Mouse (Mus musculus) neural tube, embryonic 15.5 days (tissue): ENCODE measurements around the gene Aim2. TPM values are rescaled to one million over a fixed set of nuclear protein-coding genes. Genes with fewer than 3 reads are reported as not detected.

Experiments used
- ATAC-seq: fragments of 200-750 bp; cut with Nextera tagmentation; 2 replicates; pipeline ENCODE4 v1.8.0; 2017; ENCODE audit warnings: mild to moderate bottlenecking, moderate TSS enrichment, moderate library complexity; ENCODE audit not compliant: low FRiP score
- H3K27ac ChIP-seq: fragments of 300-500 bp; sonication (generic); replicated peaks from 2 replicates; pipeline ENCODE4 v1.5.1; 2015; ENCODE audit warnings: mild to moderate bottlenecking, inconsistent platforms
- H3K27me3 ChIP-seq: fragments of 300-500 bp; sonication (generic); replicated peaks from 2 replicates; pipeline ENCODE4 v1.6.1; 2015; ENCODE audit warnings: inconsistent platforms
- H3K36me3 ChIP-seq: fragments of 300-500 bp; sonication (generic); 2 replicates; pipeline ENCODE4 v1.6.1; 2015; ENCODE audit warnings: inconsistent platforms
- H3K4me1 ChIP-seq: fragments of 300-500 bp; sonication (generic); 2 replicates; pipeline ENCODE4 v1.6.1; 2015; ENCODE audit warnings: inconsistent platforms
- H3K4me2 ChIP-seq: fragments of 300-500 bp; sonication (generic); 2 replicates; pipeline ENCODE4 v1.6.1; 2015; ENCODE audit warnings: inconsistent platforms, mild to moderate bottlenecking, moderate library complexity
- H3K4me3 ChIP-seq: fragments of 300-500 bp; sonication (generic); replicated peaks from 2 replicates; pipeline ENCODE4 v1.5.1; 2015; ENCODE audit warnings: mild to moderate bottlenecking, inconsistent platforms
- H3K9ac ChIP-seq: fragments of 300-500 bp; sonication (generic); replicated peaks from 2 replicates; pipeline ENCODE4 v1.6.1; 2015; ENCODE audit warnings: mild to moderate bottlenecking, inconsistent platforms
- H3K9me3 ChIP-seq: fragments of 300-500 bp; sonication (generic); replicated peaks from 2 replicates; pipeline ENCODE4 v1.6.1; 2016; ENCODE audit warnings: inconsistent platforms
- WGBS: fragments of 180-500 bp; shearing (Covaris S2); methylation state at CpG from one replicate; pipeline ENCODE4 v1.1.7; 2015; ENCODE audit warnings: mixed read lengths; 5-methylcytosine and 5-hydroxymethylcytosine counted together
- polyA plus RNA-seq: library from polyadenylated mRNA; unstranded; fragments of >200 nt; fragmentation: Nextera tagmentation; extraction: Ambion mirVana; gene quantifications from 2 replicates; pipeline ENCODE4 v1.2.1, GENCODE M21; 2015

Gene Aim2
- polyA plus RNA-seq, 1 experiment from 2014 or later = 2.2 TPM

- peaks cover 24% of the 10 kb centered on the region for H3K36me3 ChIP-seq
- no peak overlapping the region for H3K4me3 ChIP-seq
- H3K27ac ChIP-seq = no peak overlapping the region
- H3K9ac ChIP-seq = no peak overlapping the region
- no peak overlapping the region for H3K4me2 ChIP-seq
- ATAC-seq = no peak
- H3K27me3 ChIP-seq = no peaks in the 10 kb centered on the region
- peaks cover 18% of the 10 kb centered on the region for H3K4me1 ChIP-seq
- 67% methylated on average over 5 of the region's 5 CpGs for WGBS
- H3K9me3 ChIP-seq = no peaks in the 10 kb centered on the region
These were observed 1.5 kb upstream of the Aim2 start for GRCm38 (mm10) chr1:173349192-173349591.

GRCm38 (mm10) chr1:173349946-173350345 is 733 bp upstream of the Aim2 start:
- Histone ChIP-seq H3K4me3 (no peak overlapping the region; the same call in 1 of the 2 replicates), H3K9me3 (no peaks in the 10 kb centered on the region), H3K36me3 (peaks cover 21% of the 10 kb centered on the region), H3K27ac (no peak overlapping the region), H3K9ac (no peak overlapping the region), H3K4me2 (peak overlapping the region; percentile 43), H3K4me1 (peaks cover 15% of the 10 kb centered on the region), H3K27me3 (no peaks in the 10 kb centered on the region)
- peak; percentile 56; the same call in 1 of the 2 replicates for ATAC-seq
- WGBS = 7% methylated on average over 6 of the region's 6 CpGs

- 83% methylated on average over 7 of the region's 7 CpGs for WGBS
- no peak overlapping the region for H3K27ac ChIP-seq
- H3K9me3 ChIP-seq = no peaks in the 10 kb centered on the region
- H3K9ac ChIP-seq = no peak overlapping the region
- no peaks in the 10 kb centered on the region for H3K27me3 ChIP-seq
- peaks cover 6% of the 10 kb centered on the region for H3K36me3 ChIP-seq
- no peak overlapping the region for H3K4me2 ChIP-seq
- H3K4me1 ChIP-seq = peaks cover 30% of the 10 kb centered on the region
- ATAC-seq = no peak
- no peak overlapping the region for H3K4me3 ChIP-seq
These were observed 4.6 kb downstream of the Aim2 start for GRCm38 (mm10) chr1:173355107-173355846.

GRCm38 (mm10) chr1:173356699-173357098 is 6.0 kb downstream of the Aim2 start:
- no peak overlapping the region for H3K4me3 ChIP-seq
- H3K4me1 ChIP-seq = peaks cover 29% of the 10 kb centered on the region
- 89% methylated on average over 2 of the region's 2 CpGs for WGBS
- no peak for ATAC-seq
- peaks cover 6% of the 10 kb centered on the region for H3K36me3 ChIP-seq
- H3K27ac ChIP-seq = no peak overlapping the region
- H3K9me3 ChIP-seq = no peaks in the 10 kb centered on the region
- H3K27me3 ChIP-seq = no peaks in the 10 kb centered on the region
- no peak overlapping the region for H3K4me2 ChIP-seq
- no peak overlapping the region for H3K9ac ChIP-seq

DNA sequence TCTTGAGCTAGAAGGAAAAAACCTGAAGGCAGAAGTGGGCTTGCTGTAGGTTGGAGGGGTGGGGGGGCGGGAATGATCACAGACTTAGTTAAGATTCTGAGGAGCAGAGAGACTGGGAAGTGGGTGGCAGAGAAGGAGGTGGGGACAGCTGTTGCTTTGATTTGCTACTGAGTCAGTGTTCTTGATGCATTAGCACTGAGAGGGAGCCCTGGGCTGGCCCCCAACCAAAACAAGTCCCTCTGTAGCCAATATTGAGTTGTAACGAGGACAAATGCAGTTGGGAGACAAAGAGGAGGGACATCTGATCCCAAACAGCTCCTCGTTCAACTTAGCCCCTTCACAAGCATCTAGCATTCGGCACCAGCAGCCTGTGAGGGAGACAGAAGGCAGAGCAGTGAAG is 7.1 kb downstream of the Aim2 start:
- WGBS = 45% methylated on average over 4 of the region's 4 CpGs
- no peak overlapping the region for H3K27ac ChIP-seq
- H3K9me3 ChIP-seq = no peaks in the 10 kb centered on the region
- peaks cover 6% of the 10 kb centered on the region for H3K36me3 ChIP-seq
- H3K4me1 ChIP-seq = peaks cover 30% of the 10 kb centered on the region
- H3K4me3 ChIP-seq = no peak overlapping the region
- no peaks in the 10 kb centered on the region for H3K27me3 ChIP-seq
- ATAC-seq = no peak
- no peak overlapping the region for H3K4me2 ChIP-seq
- no peak overlapping the region for H3K9ac ChIP-seq

GRCm38 (mm10) chr1:173359590-173360290 is 9.1 kb downstream of the Aim2 start:
- 45% methylated on average over 4 of the region's 4 CpGs for WGBS
- peaks cover 6% of the 10 kb centered on the region for H3K36me3 ChIP-seq
- no peaks in the 10 kb centered on the region for H3K27me3 ChIP-seq
- H3K9me3 ChIP-seq = no peaks in the 10 kb centered on the region
- H3K27ac ChIP-seq = no peak overlapping the region
- no peak for ATAC-seq
- no peak overlapping the region for H3K4me2 ChIP-seq
- H3K4me1 ChIP-seq = peaks cover 47% of the 10 kb centered on the region
- H3K9ac ChIP-seq = no peak overlapping the region
- H3K4me3 ChIP-seq = no peak overlapping the region

GRCm38 (mm10) chr1:173361651-173362050 is 11.0 kb downstream of the Aim2 start:
- H3K4me3 ChIP-seq = no peak overlapping the region
- no peak for ATAC-seq
- 56% methylated on average over 6 of the region's 6 CpGs for WGBS
- H3K9ac ChIP-seq = no peak overlapping the region
- no peaks in the 10 kb centered on the region for H3K9me3 ChIP-seq
- peaks cover 6% of the 10 kb centered on the region; the same call in 1 of the 2 replicates for H3K36me3 ChIP-seq
- no peaks in the 10 kb centered on the region for H3K27me3 ChIP-seq
- no peak overlapping the region for H3K4me2 ChIP-seq
- no peak overlapping the region for H3K27ac ChIP-seq
- peaks cover 63% of the 10 kb centered on the region for H3K4me1 ChIP-seq

- no peaks in the 10 kb centered on the region for H3K9me3 ChIP-seq
- H3K9ac ChIP-seq = no peak overlapping the region
- H3K27me3 ChIP-seq = no peaks in the 10 kb centered on the region
- H3K4me2 ChIP-seq = no peak overlapping the region
- no peak overlapping the region for H3K4me3 ChIP-seq
- no peak for ATAC-seq
- H3K36me3 ChIP-seq = no peaks in the 10 kb centered on the region
- H3K27ac ChIP-seq = no peak overlapping the region
- peaks cover 67% of the 10 kb centered on the region for H3K4me1 ChIP-seq
- 95% methylated on average over 2 of the region's 2 CpGs for WGBS
These were observed 12.8 kb downstream of the Aim2 start for GRCm38 (mm10) chr1:173363436-173363835.

- ATAC-seq = no peak
- Histone ChIP-seq H3K4me2 (0 out of 2 replicates have a peak overlapping the region, but pooled peaks have one; percentile 3), H3K27me3 (no peaks in the 10 kb centered on the region), H3K9ac (no peak overlapping the region), H3K27ac (no peak overlapping the region), H3K4me1 (peaks cover 59% of the 10 kb centered on the region), H3K4me3 (no peak overlapping the region), H3K36me3 (no peaks in the 10 kb centered on the region), H3K9me3 (no peaks in the 10 kb centered on the region)
- WGBS = 85% methylated on average over 4 of the region's 4 CpGs
These were observed 13.6 kb downstream of the Aim2 start for GRCm38 (mm10) chr1:173364125-173364800.

- H3K4me1 ChIP-seq = peaks cover 43% of the 10 kb centered on the region
- ATAC-seq = peak; percentile 34
- WGBS = under 1% methylated on average over 13 of the region's 13 CpGs
These were observed 15.3 kb downstream of the Aim2 start for GRCm38 (mm10) chr1:173365970-173366409.

GRCm38 (mm10) chr1:173366701-173367355 is 16.1 kb downstream of the Aim2 start:
- peak overlapping the region; percentile 74 for H3K4me3 ChIP-seq
- H3K27ac ChIP-seq = peak overlapping the region; percentile 94
- H3K27me3 ChIP-seq = no peaks in the 10 kb centered on the region
- peaks cover 42% of the 10 kb centered on the region for H3K4me1 ChIP-seq
- H3K9me3 ChIP-seq = no peaks in the 10 kb centered on the region
- H3K9ac ChIP-seq = peak overlapping the region; percentile 91
- ATAC-seq = peak; percentile 72
- WGBS = 1% methylated on average over 31 of the region's 31 CpGs
- no peaks in the 10 kb centered on the region for H3K36me3 ChIP-seq
- H3K4me2 ChIP-seq = peak overlapping the region; percentile 87

More at GRCm38 (mm10) chr1:173365970-173366409, 15.3 kb downstream of the Aim2 start:
- H3K9me3 ChIP-seq = no peaks in the 10 kb centered on the region
- peak overlapping the region; percentile 94 for H3K27ac ChIP-seq
- H3K36me3 ChIP-seq = no peaks in the 10 kb centered on the region
- H3K9ac ChIP-seq = peak overlapping the region; percentile 91
- peak overlapping the region; percentile 74 for H3K4me3 ChIP-seq
- peak overlapping the region; percentile 87 for H3K4me2 ChIP-seq
- no peaks in the 10 kb centered on the region for H3K27me3 ChIP-seq
